Mouse (Mus musculus): ENCODE measurements around the gene Eif2ak2. TPM values are rescaled to one million over a fixed set of nuclear protein-coding genes. Genes with fewer than 3 reads are reported as not detected.

Eif2ak2 gene
- polyA plus RNA-seq, 1 experiment from 2014 or later: 3.6 TPM

DNA sequence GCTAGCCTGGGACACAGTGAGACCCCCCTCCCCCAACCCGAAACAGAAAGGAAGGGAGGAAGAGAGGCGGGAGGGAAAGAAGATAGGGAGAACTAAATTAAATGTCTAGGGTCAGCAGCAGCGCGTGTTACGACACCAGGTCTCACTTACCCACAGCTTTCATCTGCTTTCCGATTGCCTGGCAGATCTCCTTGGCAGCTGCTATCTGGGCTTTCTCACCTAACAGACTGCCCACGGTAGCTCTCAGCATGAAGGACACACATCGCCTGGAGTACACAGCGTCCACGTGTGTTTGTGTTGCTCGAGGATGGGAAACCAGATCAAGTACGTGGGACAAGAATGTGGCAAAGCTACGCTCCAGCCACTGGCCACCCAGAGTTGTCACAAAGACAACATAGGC, 58.0 kb downstream of the Eif2ak2 start:
- no peak overlapping the region for H3K9ac ChIP-seq (replicated peaks)
- 91% methylated on average over 13 of the region's 13 CpGs for WGBS
- no peak overlapping the region for H3K4me2 ChIP-seq
- H3K9me3 ChIP-seq (replicated peaks): no peaks in the 10 kb centered on the region
- H3K4me3 ChIP-seq (replicated peaks): no peak overlapping the region
- no peak for ATAC-seq (ENCODE audit: low FRiP score)
- H3K36me3 ChIP-seq: peaks cover 73% of the 10 kb centered on the region
- no peaks in the 10 kb centered on the region for H3K4me1 ChIP-seq
- no peak overlapping the region for H3K27ac ChIP-seq (replicated peaks)
- H3K27me3 ChIP-seq (replicated peaks): no peaks in the 10 kb centered on the region

DNA sequence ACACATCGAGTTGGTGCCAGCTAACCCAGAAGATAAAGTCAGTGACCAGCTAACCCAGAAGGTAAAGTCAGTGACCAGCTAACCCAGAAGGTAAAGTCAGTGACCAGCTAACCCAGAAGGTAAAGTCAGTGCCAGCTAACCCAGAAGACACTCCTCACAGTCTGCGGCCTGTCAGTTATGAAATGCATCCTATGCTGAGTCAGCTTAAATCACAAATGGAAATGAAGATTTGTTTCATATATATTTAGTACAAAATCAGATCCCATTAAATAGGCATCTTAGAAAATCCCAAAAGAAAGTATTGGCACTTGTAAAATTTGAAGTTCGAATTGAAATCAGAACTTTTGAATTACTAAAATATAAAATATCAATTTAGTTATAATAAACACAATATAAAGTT, 72.8 kb downstream of the Eif2ak2 start:
- no peak for ATAC-seq (ENCODE audit: low FRiP score)
- no peak overlapping the region for H3K9ac ChIP-seq (replicated peaks)
- H3K36me3 ChIP-seq: peaks cover 49% of the 10 kb centered on the region
- H3K4me2 ChIP-seq: no peak overlapping the region
- H3K4me1 ChIP-seq: no peaks in the 10 kb centered on the region
- WGBS: 93% methylated on average over 3 of the region's 3 CpGs
- no peaks in the 10 kb centered on the region for H3K27me3 ChIP-seq (replicated peaks)
- no peaks in the 10 kb centered on the region for H3K9me3 ChIP-seq (replicated peaks)
- no peak overlapping the region for H3K27ac ChIP-seq (replicated peaks)
- no peak overlapping the region for H3K4me3 ChIP-seq (replicated peaks)

DNA sequence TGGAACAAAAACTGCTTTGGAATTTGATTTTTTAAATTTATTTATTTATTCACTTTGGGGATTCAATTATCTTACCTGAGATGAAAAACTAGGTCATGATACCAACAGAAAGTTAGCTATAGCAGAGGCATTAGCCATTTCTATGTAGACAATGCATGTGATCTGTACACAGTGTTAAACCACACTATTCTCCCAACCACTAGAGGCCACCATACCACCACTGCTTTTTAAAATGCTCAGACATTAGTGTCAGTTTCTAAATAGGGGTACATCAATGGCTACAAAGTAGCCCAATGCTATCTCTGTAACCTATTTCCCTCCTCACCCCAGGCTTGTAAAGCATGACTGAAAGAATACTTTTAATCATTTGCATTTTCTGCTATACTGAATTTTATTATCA, 73.4 kb downstream of the Eif2ak2 start:
- Histone ChIP-seq H3K4me2 (no peak overlapping the region), H3K9me3 (replicated peaks) (no peaks in the 10 kb centered on the region), H3K36me3 (peaks cover 48% of the 10 kb centered on the region), H3K9ac (replicated peaks) (no peak overlapping the region), H3K27ac (replicated peaks) (no peak overlapping the region), H3K4me3 (replicated peaks) (no peak overlapping the region), H3K4me1 (no peaks in the 10 kb centered on the region), H3K27me3 (replicated peaks) (no peaks in the 10 kb centered on the region)
- ATAC-seq (ENCODE audit: low FRiP score): no peak

Other genes with a start within 250 kb of the Eif2ak2 start
- 4.6 and 4.8 TPM in 2 replicates for gene Strn, start 145.4 kb downstream of the Eif2ak2 start, polyA plus RNA-seq (2015; fragmentation: Nextera tagmentation; extraction: Ambion mirVana)
- gene Heatr5b, start 47.2 kb downstream of the Eif2ak2 start, polyA plus RNA-seq (2015; fragmentation: Nextera tagmentation; extraction: Ambion mirVana): 17.5 and 17.7 TPM in 2 replicates
- gene Gpatch11, start 47.0 kb downstream of the Eif2ak2 start, polyA plus RNA-seq (2015; fragmentation: Nextera tagmentation; extraction: Ambion mirVana): 61.3 and 67.3 TPM in 2 replicates
- gene Sult6b1, start 24.4 kb upstream of the Eif2ak2 start, polyA plus RNA-seq (2015; fragmentation: Nextera tagmentation; extraction: Ambion mirVana): 0.13 TPM in 1 of 2 replicates, not detected in the other
- gene Cebpzos, start 33.9 kb upstream of the Eif2ak2 start, polyA plus RNA-seq (2015; fragmentation: Nextera tagmentation; extraction: Ambion mirVana): 113 and 125 TPM in 2 replicates
- gene Cebpz, start 54.5 kb upstream of the Eif2ak2 start, polyA plus RNA-seq (2015; fragmentation: Nextera tagmentation; extraction: Ambion mirVana): 38.7 and 46.5 TPM in 2 replicates
- gene Ndufaf7, start 54.6 kb upstream of the Eif2ak2 start, polyA plus RNA-seq (2015; fragmentation: Nextera tagmentation; extraction: Ambion mirVana): 67.0 and 68.2 TPM in 2 replicates
- 9.4 and 14.5 TPM in 2 replicates for gene Prkd3, start 138.2 kb upstream of the Eif2ak2 start, polyA plus RNA-seq (2015; fragmentation: Nextera tagmentation; extraction: Ambion mirVana)
- 24.3 and 24.5 TPM in 2 replicates for gene Qpct, start 169.3 kb upstream of the Eif2ak2 start, polyA plus RNA-seq (2015; fragmentation: Nextera tagmentation; extraction: Ambion mirVana)

All from neural tube, embryonic 15.5 days (tissue).